Mouse (Mus musculus): Measurements from ENCODE around the gene Rnf144b. TPM values are rescaled to one million over a fixed set of nuclear protein-coding genes. Genes with fewer than 3 reads are reported as not detected.

Rnf144b gene
- polyA plus RNA-seq, 1 experiment from 2014 or later = 1.2 TPM

- ATAC-seq (replicated peaks; ENCODE audit: low FRiP score, low TSS enrichment, low read depth) (no peak), DNase-seq (ENCODE audit: low spot score) (peak; percentile 61)
- no peaks in the 10 kb centered on the region for H3K9me3 ChIP-seq (ENCODE audit: control insufficient read depth, low read length)
- no peaks in the 10 kb centered on the region for H3K27me3 ChIP-seq (replicated peaks; ENCODE audit: control insufficient read depth, insufficient read depth, low read length)
- H3K4me2 ChIP-seq (ENCODE audit: low read length) = no peak overlapping the region
- WGBS = 33% methylated on average over 7 of the region's 7 CpGs
- no peak overlapping the region for H3K9ac ChIP-seq (ENCODE audit: low read length)
- H3K4me1 ChIP-seq (replicated peaks; ENCODE audit: control insufficient read depth, insufficient read depth, low read length) = no peaks in the 10 kb centered on the region
- no peak overlapping the region for H3K27ac ChIP-seq (ENCODE audit: low read depth)
- H3K4me3 ChIP-seq (ENCODE audit: low read depth, low read length) = no peak overlapping the region
- H3K36me3 ChIP-seq (ENCODE audit: control insufficient read depth, insufficient read depth, low read length) = no peaks in the 10 kb centered on the region
These were observed 29.9 kb downstream of the Rnf144b start for GRCm38 (mm10) chr13:47152390-47152789.

- H3K4me2 ChIP-seq (ENCODE audit: low read length) = no peak overlapping the region
- no peak for DNase-seq (ENCODE audit: low spot score)
- no peak overlapping the region for H3K27ac ChIP-seq (ENCODE audit: low read depth)
- H3K4me1 ChIP-seq (replicated peaks; ENCODE audit: control insufficient read depth, insufficient read depth, low read length) = no peaks in the 10 kb centered on the region
- no peak for ATAC-seq (replicated peaks; ENCODE audit: low FRiP score, low TSS enrichment, low read depth)
- H3K36me3 ChIP-seq (ENCODE audit: control insufficient read depth, insufficient read depth, low read length) = no peaks in the 10 kb centered on the region
- no peaks in the 10 kb centered on the region for H3K27me3 ChIP-seq (replicated peaks; ENCODE audit: control insufficient read depth, insufficient read depth, low read length)
- 49% methylated on average over 5 of the region's 5 CpGs for WGBS
- H3K9ac ChIP-seq (ENCODE audit: low read length) = no peak overlapping the region
- no peaks in the 10 kb centered on the region for H3K9me3 ChIP-seq (ENCODE audit: control insufficient read depth, low read length)
- H3K4me3 ChIP-seq (ENCODE audit: low read depth, low read length) = no peak overlapping the region
These were observed 30.8 kb downstream of the Rnf144b start for GRCm38 (mm10) chr13:47153206-47153605.

- Histone ChIP-seq H3K4me3 (ENCODE audit: low read depth, low read length) (no peak overlapping the region), H3K4me2 (ENCODE audit: low read length) (no peak overlapping the region), H3K9ac (ENCODE audit: low read length) (no peak overlapping the region), H3K27me3 (replicated peaks; ENCODE audit: control insufficient read depth, insufficient read depth, low read length) (no peaks in the 10 kb centered on the region), H3K36me3 (ENCODE audit: control insufficient read depth, insufficient read depth, low read length) (no peaks in the 10 kb centered on the region), H3K4me1 (replicated peaks; ENCODE audit: control insufficient read depth, insufficient read depth, low read length) (no peaks in the 10 kb centered on the region), H3K27ac (ENCODE audit: low read depth) (no peak overlapping the region), H3K9me3 (ENCODE audit: control insufficient read depth, low read length) (no peaks in the 10 kb centered on the region)
- no peak for DNase-seq (ENCODE audit: low spot score)
- 66% methylated on average over 4 of the region's 4 CpGs for WGBS
- ATAC-seq (replicated peaks; ENCODE audit: low FRiP score, low TSS enrichment, low read depth) = no peak
These were observed 32.4 kb downstream of the Rnf144b start for GRCm38 (mm10) chr13:47154866-47155265.

- H3K27me3 ChIP-seq (replicated peaks; ENCODE audit: control insufficient read depth, insufficient read depth, low read length) = no peaks in the 10 kb centered on the region
- no peak for DNase-seq (ENCODE audit: low spot score)
- H3K4me1 ChIP-seq (replicated peaks; ENCODE audit: control insufficient read depth, insufficient read depth, low read length) = no peaks in the 10 kb centered on the region
- H3K4me3 ChIP-seq (ENCODE audit: low read depth, low read length) = no peak overlapping the region
- H3K36me3 ChIP-seq (ENCODE audit: control insufficient read depth, insufficient read depth, low read length) = no peaks in the 10 kb centered on the region
- no peak overlapping the region for H3K9ac ChIP-seq (ENCODE audit: low read length)
- H3K4me2 ChIP-seq (ENCODE audit: low read length) = no peak overlapping the region
- no peaks in the 10 kb centered on the region for H3K9me3 ChIP-seq (ENCODE audit: control insufficient read depth, low read length)
- WGBS = 37% methylated on average over 5 of the region's 5 CpGs
- ATAC-seq (replicated peaks; ENCODE audit: low FRiP score, low TSS enrichment, low read depth) = no peak
- H3K27ac ChIP-seq (ENCODE audit: low read depth) = no peak overlapping the region
These were observed 34.4 kb downstream of the Rnf144b start for GRCm38 (mm10) chr13:47156841-47157240.

GRCm38 (mm10) chr13:47162001-47162400, 39.5 kb downstream of the Rnf144b start:
- 0 out of 2 replicates have a peak, but pooled peaks cover 5% of the 10 kb centered on the region for H3K9me3 ChIP-seq (ENCODE audit: control insufficient read depth, low read length)
- no peak overlapping the region for H3K4me3 ChIP-seq (ENCODE audit: low read depth, low read length)
- H3K27me3 ChIP-seq (replicated peaks; ENCODE audit: control insufficient read depth, insufficient read depth, low read length) = no peaks in the 10 kb centered on the region
- DNase-seq (ENCODE audit: low spot score) (no peak), ATAC-seq (replicated peaks; ENCODE audit: low FRiP score, low TSS enrichment, low read depth) (no peak)
- no peaks in the 10 kb centered on the region for H3K36me3 ChIP-seq (ENCODE audit: control insufficient read depth, insufficient read depth, low read length)
- no peaks in the 10 kb centered on the region for H3K4me1 ChIP-seq (replicated peaks; ENCODE audit: control insufficient read depth, insufficient read depth, low read length)
- H3K27ac ChIP-seq (ENCODE audit: low read depth) = no peak overlapping the region
- no peak overlapping the region for H3K9ac ChIP-seq (ENCODE audit: low read length)
- 89% methylated on average over 5 of the region's 5 CpGs for WGBS
- H3K4me2 ChIP-seq (ENCODE audit: low read length) = no peak overlapping the region

- ATAC-seq (replicated peaks; ENCODE audit: low FRiP score, low TSS enrichment, low read depth) (no peak), DNase-seq (ENCODE audit: low spot score) (no peak)
- no peaks in the 10 kb centered on the region for H3K27me3 ChIP-seq (replicated peaks; ENCODE audit: control insufficient read depth, insufficient read depth, low read length)
- H3K9ac ChIP-seq (ENCODE audit: low read length) = no peak overlapping the region
- no peak overlapping the region for H3K27ac ChIP-seq (ENCODE audit: low read depth)
- H3K9me3 ChIP-seq (ENCODE audit: control insufficient read depth, low read length) = 0 out of 2 replicates have a peak, but pooled peaks cover 5% of the 10 kb centered on the region
- H3K4me3 ChIP-seq (ENCODE audit: low read depth, low read length) = no peak overlapping the region
- WGBS = 77% methylated on average over 5 of the region's 5 CpGs
- no peaks in the 10 kb centered on the region for H3K4me1 ChIP-seq (replicated peaks; ENCODE audit: control insufficient read depth, insufficient read depth, low read length)
- H3K36me3 ChIP-seq (ENCODE audit: control insufficient read depth, insufficient read depth, low read length) = no peaks in the 10 kb centered on the region
- H3K4me2 ChIP-seq (ENCODE audit: low read length) = no peak overlapping the region
These were observed 42.3 kb downstream of the Rnf144b start for GRCm38 (mm10) chr13:47164732-47165131.

GRCm38 (mm10) chr13:47165261-47165660, 42.8 kb downstream of the Rnf144b start:
- no peak overlapping the region for H3K4me2 ChIP-seq (ENCODE audit: low read length)
- ATAC-seq (replicated peaks; ENCODE audit: low FRiP score, low TSS enrichment, low read depth) = no peak

GRCm38 (mm10) chr13:47168484-47168883, 46.0 kb downstream of the Rnf144b start:
- 28% methylated on average over 11 of the region's 11 CpGs for WGBS
- Histone ChIP-seq H3K4me2 (ENCODE audit: low read length) (no peak overlapping the region), H3K9me3 (ENCODE audit: control insufficient read depth, low read length) (0 out of 2 replicates have a peak, but pooled peaks cover under 1% of the 10 kb centered on the region)

More at GRCm38 (mm10) chr13:47165261-47165660, 42.8 kb downstream of the Rnf144b start:
- Histone ChIP-seq H3K4me1 (replicated peaks; ENCODE audit: control insufficient read depth, insufficient read depth, low read length) (no peaks in the 10 kb centered on the region), H3K27ac (ENCODE audit: low read depth) (no peak overlapping the region), H3K9me3 (ENCODE audit: control insufficient read depth, low read length) (0 out of 2 replicates have a peak, but pooled peaks cover 5% of the 10 kb centered on the region), H3K36me3 (ENCODE audit: control insufficient read depth, insufficient read depth, low read length) (no peaks in the 10 kb centered on the region), H3K27me3 (replicated peaks; ENCODE audit: control insufficient read depth, insufficient read depth, low read length) (no peaks in the 10 kb centered on the region), H3K9ac (ENCODE audit: low read length) (no peak overlapping the region), H3K4me3 (ENCODE audit: low read depth, low read length) (no peak overlapping the region)
- WGBS = 95% methylated on average over 2 of the region's 2 CpGs
- DNase-seq (ENCODE audit: low spot score) = no peak

GRCm38 (mm10) chr13:47170026-47170425, 47.6 kb downstream of the Rnf144b start:
- Histone ChIP-seq H3K27me3 (replicated peaks; ENCODE audit: control insufficient read depth, insufficient read depth, low read length) (no peaks in the 10 kb centered on the region), H3K27ac (ENCODE audit: low read depth) (no peak overlapping the region), H3K4me3 (ENCODE audit: low read depth, low read length) (no peak overlapping the region), H3K4me2 (ENCODE audit: low read length) (no peak overlapping the region), H3K36me3 (ENCODE audit: control insufficient read depth, insufficient read depth, low read length) (no peaks in the 10 kb centered on the region), H3K9me3 (ENCODE audit: control insufficient read depth, low read length) (no peaks in the 10 kb centered on the region), H3K4me1 (replicated peaks; ENCODE audit: control insufficient read depth, insufficient read depth, low read length) (no peaks in the 10 kb centered on the region), H3K9ac (ENCODE audit: low read length) (no peak overlapping the region)
- ATAC-seq (replicated peaks; ENCODE audit: low FRiP score, low TSS enrichment, low read depth) (no peak), DNase-seq (ENCODE audit: low spot score) (no peak)
- WGBS = 72% methylated on average over 4 of the region's 4 CpGs

More at GRCm38 (mm10) chr13:47168484-47168883, 46.0 kb downstream of the Rnf144b start:
- Histone ChIP-seq H3K4me3 (ENCODE audit: low read depth, low read length) (no peak overlapping the region), H3K9ac (ENCODE audit: low read length) (no peak overlapping the region), H3K4me1 (replicated peaks; ENCODE audit: control insufficient read depth, insufficient read depth, low read length) (no peaks in the 10 kb centered on the region), H3K27ac (ENCODE audit: low read depth) (no peak overlapping the region), H3K27me3 (replicated peaks; ENCODE audit: control insufficient read depth, insufficient read depth, low read length) (no peaks in the 10 kb centered on the region), H3K36me3 (ENCODE audit: control insufficient read depth, insufficient read depth, low read length) (no peaks in the 10 kb centered on the region)
- no peak for DNase-seq (ENCODE audit: low spot score)
- no peak for ATAC-seq (replicated peaks; ENCODE audit: low FRiP score, low TSS enrichment, low read depth)

All from intestine, embryonic 14.5 days (tissue).